Mouse (Mus musculus) heart, embryonic 13.5 days (tissue): ENCODE results near the gene Pik3cd. TPM values are rescaled to one million over a fixed set of nuclear protein-coding genes. Genes with fewer than 3 reads are reported as not detected.
A peak's percentile ranks its signal among the peaks of the same experiment; 100 is the strongest.
"Not testable (repeated sequence)": the region's sequence is repeated elsewhere in the genome, so short reads cannot be mapped to it uniquely, and the experiment has no call there.

Source experiments
- ATAC-seq: fragments of 200-750 bp; cut with Nextera tagmentation; 2 replicates; pipeline ENCODE4 v1.8.0; 2017; ENCODE audit warnings: moderate TSS enrichment; ENCODE audit not compliant: insufficient number of reproducible peaks, low FRiP score, low TSS enrichment; ENCODE audit errors: extremely low read depth
- H3K27ac ChIP-seq: fragments of 300-500 bp; sonication (generic); replicated peaks from 2 replicates; pipeline ENCODE4 v1.5.1; 2015; ENCODE audit warnings: moderate library complexity, mild to moderate bottlenecking, inconsistent platforms
- H3K27me3 ChIP-seq: fragments of 300-500 bp; sonication (generic); replicated peaks from 2 replicates; pipeline ENCODE4 v1.6.1; 2015; ENCODE audit warnings: mild to moderate bottlenecking, inconsistent platforms
- H3K36me3 ChIP-seq: fragments of 300-500 bp; sonication (generic); 2 replicates; pipeline ENCODE4 v1.6.1; 2015; ENCODE audit warnings: mild to moderate bottlenecking, inconsistent platforms
- H3K4me1 ChIP-seq: fragments of 300-500 bp; sonication (generic); 2 replicates; pipeline ENCODE4 v1.6.1; 2015; ENCODE audit warnings: inconsistent platforms
- H3K4me2 ChIP-seq: fragments of 300-500 bp; sonication (generic); 2 replicates; pipeline ENCODE4 v1.6.1; 2015; ENCODE audit warnings: inconsistent platforms, mild to moderate bottlenecking, moderate library complexity
- H3K4me3 ChIP-seq: fragments of 300-500 bp; sonication (generic); 2 replicates; pipeline ENCODE4 v1.5.1; 2015; ENCODE audit warnings: moderate library complexity, mild to moderate bottlenecking, inconsistent platforms
- H3K9ac ChIP-seq: fragments of 300-500 bp; sonication (generic); 2 replicates; pipeline ENCODE4 v1.6.1; 2015; ENCODE audit warnings: inconsistent platforms, mild to moderate bottlenecking, moderate library complexity
- H3K9me3 ChIP-seq: fragments of 300-500 bp; sonication (generic); 2 replicates; pipeline ENCODE4 v1.6.1; 2016; ENCODE audit warnings: inconsistent platforms
- WGBS: fragments of 180-500 bp; shearing (Covaris S2); methylation state at CpG from one replicate; pipeline ENCODE4 v1.1.7; 2015; ENCODE audit warnings: mixed read lengths; 5-methylcytosine and 5-hydroxymethylcytosine counted together
- polyA plus RNA-seq: library from polyadenylated mRNA; unstranded; fragments of >200 nt; fragmentation: Nextera tagmentation; extraction: Ambion mirVana; gene quantifications from 2 replicates; pipeline ENCODE4 v1.2.1, GENCODE M21; 2015

Pik3cd gene
- 3.0 and 3.1 TPM in 2 replicates for polyA plus RNA-seq

DNA sequence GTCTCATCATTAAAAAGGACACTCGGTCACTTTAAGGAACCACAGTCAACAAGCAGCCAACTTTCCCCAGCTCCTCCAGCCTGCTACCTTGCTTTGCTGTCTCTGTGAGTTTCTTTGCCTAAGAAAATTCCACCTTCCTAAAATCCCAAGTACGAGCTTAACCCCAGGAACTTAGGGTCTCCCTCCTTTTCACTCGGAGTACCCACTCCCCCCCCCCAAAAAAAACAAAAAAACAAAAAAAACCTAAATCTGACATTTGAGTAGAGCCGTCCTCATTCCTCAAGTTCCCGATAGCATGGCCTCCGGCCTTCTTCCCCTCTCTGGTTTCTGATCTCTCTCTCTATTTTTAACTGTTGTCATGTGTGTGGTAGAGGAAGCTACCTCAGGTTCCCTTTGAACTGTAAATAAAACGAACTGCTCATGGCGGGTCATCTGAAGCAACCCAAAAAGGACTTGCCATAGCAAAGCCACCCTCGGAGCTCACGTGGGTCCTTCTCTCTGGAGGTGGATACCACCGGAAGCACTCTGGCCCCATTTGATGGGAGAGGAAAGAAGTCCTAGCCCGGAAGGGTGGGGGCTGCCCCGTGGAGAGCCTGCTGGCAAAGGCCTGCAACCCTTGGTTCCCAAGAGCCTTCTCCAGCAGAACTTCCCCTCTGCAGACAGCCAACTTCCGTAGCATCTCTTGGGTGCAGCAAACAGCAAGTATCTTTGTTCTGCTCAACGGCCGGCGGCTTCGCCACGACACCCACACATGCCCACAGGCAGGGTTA is at the start of gene Pik3cd:
Pik3cd (minus strand) TSS at position 362 of the 770 bp plus-strand sequence.
- no peaks in the 10 kb centered on the region for H3K36me3 ChIP-seq
- ATAC-seq, result no peak
- H3K27ac ChIP-seq, result no peak within 1 kb of the TSS
- H3K4me1 ChIP-seq, result peaks cover 18% of the 10 kb centered on the region
- H3K4me2 ChIP-seq, result no peak within 1 kb of the TSS
- no peak within 1 kb of the TSS for H3K4me3 ChIP-seq
- WGBS, result 56% methylated on average over 19 of the region's 19 CpGs
- H3K27me3 ChIP-seq, result peaks cover 38% of the 10 kb centered on the region
- H3K9me3 ChIP-seq, result no peaks in the 10 kb centered on the region
- H3K9ac ChIP-seq, result no peak within 1 kb of the TSS

DNA sequence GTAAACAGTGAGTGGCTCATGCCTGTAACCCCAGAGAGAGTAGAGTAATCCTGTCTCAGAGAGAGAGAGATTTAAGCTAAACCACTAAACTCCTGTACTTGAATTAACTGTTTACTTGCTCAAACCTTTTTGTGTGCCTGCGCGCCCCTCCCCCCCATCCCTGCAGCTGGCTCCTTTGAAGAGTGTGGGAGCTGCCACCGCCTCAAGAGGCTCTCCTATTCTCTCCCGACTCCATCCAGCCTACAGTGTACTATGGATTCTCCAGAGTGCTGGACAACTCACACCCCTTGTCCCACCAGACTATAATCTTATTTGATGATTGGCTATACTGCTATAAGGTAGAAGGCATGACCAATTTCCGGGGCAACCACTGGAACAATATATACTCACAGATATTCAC is 48.3 kb upstream of the Pik3cd start:
- Histone ChIP-seq H3K9me3 (no peaks in the 10 kb centered on the region), H3K4me2 (no peak overlapping the region), H3K27me3 (0 out of 2 replicates have a peak, but pooled peaks cover 3% of the 10 kb centered on the region), H3K4me3 (no peak overlapping the region), H3K36me3 (peaks cover 12% of the 10 kb centered on the region), H3K9ac (no peak overlapping the region), H3K27ac (no peak overlapping the region), H3K4me1 (0 out of 2 replicates have a peak, but pooled peaks cover 5% of the 10 kb centered on the region)
- 31% methylated on average over 5 of the region's 5 CpGs for WGBS
- ATAC-seq, result no peak

DNA sequence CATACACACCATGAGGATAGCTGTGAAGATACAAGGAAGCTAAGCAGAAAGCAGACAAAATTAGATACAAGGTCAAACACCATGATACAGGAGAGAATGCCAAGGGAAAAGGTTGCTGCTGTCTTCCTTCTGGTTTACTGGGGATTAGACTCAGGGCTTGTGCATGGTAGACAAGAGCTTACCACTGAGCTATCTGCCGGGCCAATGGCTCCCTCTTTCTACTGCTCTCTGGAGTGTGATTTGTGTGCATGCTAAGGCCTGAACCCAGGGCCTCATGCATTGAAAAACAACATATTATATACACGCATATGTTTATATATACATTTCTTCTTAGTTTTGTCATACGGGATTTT is 47.3 kb upstream of the Pik3cd start:
- H3K27ac ChIP-seq, H3K4me2 ChIP-seq, H3K27me3 ChIP-seq, H3K9ac ChIP-seq, H3K9me3 ChIP-seq, ATAC-seq, H3K4me3 ChIP-seq, H3K4me1 ChIP-seq: not testable (repeated sequence)
- peaks cover 12% of the 10 kb centered on the region for H3K36me3 ChIP-seq
- WGBS, result 86% methylated on average over 3 of the region's 3 CpGs

DNA sequence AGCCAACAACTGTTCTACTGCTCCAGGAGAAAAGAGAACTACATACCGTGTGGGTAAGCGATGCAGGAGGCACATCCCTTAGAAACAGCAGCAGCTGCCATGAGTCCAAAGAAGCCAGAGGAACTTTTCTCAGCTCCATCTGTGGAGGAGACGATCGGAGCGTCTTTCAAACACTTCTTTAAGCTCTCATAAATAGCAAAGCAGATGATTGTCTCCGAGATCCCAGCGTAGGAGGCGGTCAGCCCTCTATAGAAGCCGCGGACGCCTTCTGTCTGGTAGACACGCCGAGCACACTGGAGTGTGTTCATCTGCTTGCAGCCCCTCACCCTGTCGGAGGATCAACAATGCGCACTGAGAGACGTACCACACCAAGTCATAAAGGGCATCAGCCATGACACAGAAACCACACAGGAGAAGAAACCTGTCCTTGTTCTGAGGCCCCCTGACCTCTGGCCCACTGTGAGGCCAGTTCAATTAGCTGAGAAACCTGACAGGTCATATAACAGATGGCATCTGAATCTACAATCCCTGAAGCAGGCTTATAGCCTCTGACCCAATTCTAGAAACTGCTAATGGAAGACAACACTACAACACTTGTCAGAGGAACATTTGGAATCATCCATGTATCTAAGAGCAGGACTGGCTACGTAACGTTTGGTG is 46.8 kb upstream of the Pik3cd start:
- 0 out of 2 replicates have a peak, but pooled peaks cover 3% of the 10 kb centered on the region for H3K27me3 ChIP-seq
- no peak overlapping the region for H3K27ac ChIP-seq
- ATAC-seq, result no peak
- H3K4me2 ChIP-seq, result no peak overlapping the region
- no peak overlapping the region for H3K9ac ChIP-seq
- no peak overlapping the region for H3K4me3 ChIP-seq
- WGBS, result 89% methylated on average over 18 of the region's 18 CpGs
- 0 out of 2 replicates have a peak, but pooled peaks cover 5% of the 10 kb centered on the region for H3K4me1 ChIP-seq
- no peaks in the 10 kb centered on the region for H3K9me3 ChIP-seq
- H3K36me3 ChIP-seq, result peaks cover 14% of the 10 kb centered on the region

DNA sequence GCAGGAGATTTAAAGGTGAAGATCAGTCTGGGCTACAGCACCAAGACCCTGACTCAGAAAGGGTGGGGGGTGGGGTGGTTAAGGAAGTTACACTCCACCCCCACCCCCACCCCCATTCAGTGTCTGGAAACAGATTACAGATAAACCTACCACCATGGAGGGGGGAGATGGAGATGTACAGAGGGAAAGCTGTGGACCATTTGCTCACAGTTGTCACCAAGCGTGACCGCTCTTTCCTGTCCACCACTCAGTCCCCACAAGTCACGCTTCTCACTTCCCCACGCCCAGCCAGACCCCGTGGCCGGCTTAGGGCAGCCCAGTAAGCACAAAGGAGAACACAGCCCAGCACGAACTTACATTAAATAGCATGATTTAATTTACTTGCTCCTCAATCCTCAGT is 41.7 kb upstream of the Pik3cd start:
- ATAC-seq, result no peak
- no peak overlapping the region for H3K4me3 ChIP-seq
- no peak overlapping the region for H3K9ac ChIP-seq
- H3K4me2 ChIP-seq, result no peak overlapping the region
- H3K36me3 ChIP-seq, result peaks cover 29% of the 10 kb centered on the region
- H3K27me3 ChIP-seq, result no peaks in the 10 kb centered on the region
- H3K27ac ChIP-seq, result no peak overlapping the region
- 66% methylated on average over 7 of the region's 7 CpGs for WGBS
- no peaks in the 10 kb centered on the region for H3K9me3 ChIP-seq
- H3K4me1 ChIP-seq, result no peaks in the 10 kb centered on the region

DNA sequence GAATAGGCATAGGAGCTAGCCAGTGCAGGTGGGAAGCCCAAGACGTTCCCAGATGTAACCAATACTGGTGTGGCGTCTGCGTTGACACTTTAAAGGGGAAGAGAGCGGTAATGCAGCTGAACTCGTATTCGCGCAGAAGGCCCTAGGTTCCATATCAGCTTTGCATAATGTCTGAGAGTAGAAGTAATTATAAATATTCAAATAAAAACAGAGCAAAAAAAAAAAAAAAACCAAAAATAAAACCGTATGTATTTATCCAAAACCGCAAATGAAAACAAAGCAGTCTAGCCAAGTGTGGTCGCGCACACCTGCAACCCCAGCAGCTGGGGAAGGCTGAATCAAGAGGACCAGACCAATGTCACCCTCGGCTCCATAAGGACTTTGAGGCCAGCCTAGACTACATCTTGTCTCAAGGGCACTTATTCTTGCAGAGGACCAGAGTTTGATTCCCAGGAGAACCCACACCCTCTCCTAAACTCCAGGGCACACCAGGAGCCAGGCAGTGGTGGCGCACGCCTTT is 39.7 kb upstream of the Pik3cd start:
- H3K4me2 ChIP-seq, result no peak overlapping the region
- H3K27me3 ChIP-seq, result no peaks in the 10 kb centered on the region
- H3K4me3 ChIP-seq, result no peak overlapping the region
- H3K27ac ChIP-seq, result no peak overlapping the region
- H3K9ac ChIP-seq, result no peak overlapping the region
- peaks cover 25% of the 10 kb centered on the region for H3K36me3 ChIP-seq
- 90% methylated on average over 14 of the region's 14 CpGs for WGBS
- ATAC-seq, result no peak
- H3K4me1 ChIP-seq, result peaks cover 2% of the 10 kb centered on the region
- no peaks in the 10 kb centered on the region for H3K9me3 ChIP-seq

DNA sequence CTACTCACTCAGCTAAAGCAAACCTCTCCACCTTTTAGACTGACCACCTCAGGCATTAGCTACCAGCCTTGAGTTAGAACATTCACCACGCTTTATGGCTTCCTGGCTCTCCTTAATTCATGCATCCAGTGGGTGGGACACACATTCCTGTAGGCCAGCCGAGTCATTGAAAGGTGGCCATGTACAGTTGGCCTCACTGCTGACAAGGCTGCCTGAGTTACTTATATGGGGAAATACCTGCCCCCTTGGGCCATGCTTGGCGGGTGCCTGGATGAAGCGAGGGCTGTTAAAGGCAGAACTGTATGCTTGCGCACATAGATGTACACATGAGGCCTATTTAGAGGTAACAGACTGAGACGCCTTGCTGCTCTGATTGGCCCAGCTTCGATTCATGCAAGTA is 37.9 kb upstream of the Pik3cd start:
- no peak for ATAC-seq
- no peak overlapping the region for H3K9ac ChIP-seq
- H3K4me2 ChIP-seq, result no peak overlapping the region
- H3K36me3 ChIP-seq, result peaks cover 20% of the 10 kb centered on the region
- H3K4me3 ChIP-seq, result no peak overlapping the region
- 77% methylated on average over 7 of the region's 7 CpGs for WGBS
- no peak overlapping the region for H3K27ac ChIP-seq
- H3K4me1 ChIP-seq, result peaks cover 20% of the 10 kb centered on the region
- no peaks in the 10 kb centered on the region for H3K9me3 ChIP-seq
- H3K27me3 ChIP-seq, result no peaks in the 10 kb centered on the region

DNA sequence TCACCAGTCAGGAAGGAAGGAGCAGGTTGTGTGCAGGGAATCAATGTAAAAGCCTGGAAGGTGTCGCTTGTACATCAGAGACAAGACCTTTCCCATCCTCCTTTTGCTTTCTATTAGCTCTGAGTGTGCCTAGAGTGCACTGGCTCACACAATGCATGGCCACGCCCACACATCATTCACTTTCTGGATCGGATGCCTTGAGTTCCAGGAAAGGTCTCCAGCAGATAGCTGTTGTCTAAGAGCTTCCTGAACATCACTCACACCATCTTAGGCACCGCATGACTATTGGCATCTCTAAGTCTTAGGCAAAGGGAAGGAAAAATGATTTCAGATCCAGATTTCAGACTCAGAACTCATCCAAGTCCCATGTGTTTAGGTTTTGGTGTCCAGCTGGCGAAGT is 37.1 kb upstream of the Pik3cd start:
- 69% methylated on average over 5 of the region's 5 CpGs for WGBS
- Histone ChIP-seq H3K4me2 (no peak overlapping the region), H3K36me3 (peaks cover 15% of the 10 kb centered on the region), H3K27me3 (no peaks in the 10 kb centered on the region), H3K9ac (no peak overlapping the region), H3K4me3 (no peak overlapping the region), H3K27ac (no peak overlapping the region), H3K9me3 (no peaks in the 10 kb centered on the region), H3K4me1 (peaks cover 28% of the 10 kb centered on the region)
- ATAC-seq, result no peak

DNA sequence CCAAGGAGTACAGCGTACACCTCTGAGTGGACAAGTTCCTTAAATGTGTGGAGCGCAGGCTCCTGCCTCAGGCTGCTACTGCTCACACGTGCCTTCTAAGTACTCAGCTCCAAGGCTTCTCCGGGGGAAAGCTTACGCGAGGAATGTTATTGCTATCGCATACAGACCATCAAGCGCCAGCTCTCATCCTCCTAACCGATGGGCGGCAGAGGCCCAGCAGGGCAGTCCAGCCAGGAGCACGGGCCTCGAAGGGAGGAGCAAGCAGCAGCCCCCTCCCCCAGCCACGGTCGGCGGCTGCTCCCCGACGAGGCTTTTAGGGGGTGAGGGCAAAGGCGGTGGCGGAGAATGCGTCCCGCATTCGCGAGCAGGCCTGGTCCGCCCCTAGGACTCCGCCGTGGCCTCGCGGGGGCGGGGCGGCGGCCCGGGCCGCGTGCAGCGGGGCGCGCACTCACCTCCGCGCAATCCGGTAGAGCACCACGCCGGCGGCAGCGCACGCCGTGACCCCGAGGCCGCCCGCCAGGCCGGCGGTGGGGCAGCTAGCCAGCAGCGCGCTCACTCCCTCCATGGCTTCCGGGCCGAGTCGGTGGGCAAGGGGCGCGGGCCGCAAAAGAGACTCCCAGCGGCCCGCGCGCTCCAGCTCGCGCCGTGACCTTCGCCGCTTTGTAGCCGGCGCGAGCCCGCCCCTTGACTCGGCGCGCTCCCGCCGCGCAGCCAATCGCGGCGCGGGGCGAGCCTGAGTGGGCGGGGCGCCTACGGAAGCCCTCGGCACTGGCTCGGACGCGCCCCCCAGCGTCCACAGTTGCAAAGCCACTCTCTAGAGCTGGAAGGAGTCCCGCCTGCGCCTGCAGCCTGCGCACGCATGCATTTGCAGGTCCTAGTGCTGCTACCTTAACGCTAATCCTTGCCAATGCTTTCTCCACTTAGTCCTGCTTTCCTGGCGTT is 35.3 kb upstream of the Pik3cd start, which contains the start of gene Tmem201:
Tmem201 (minus strand) TSS at position 662 of the 942 bp plus-strand sequence.
- Histone ChIP-seq H3K27me3 (no peaks in the 10 kb centered on the region), H3K4me2 (peak within 1 kb of the TSS; percentile 97), H3K36me3 (peaks cover 6% of the 10 kb centered on the region; the same call in 1 of the 2 replicates), H3K4me1 (peaks cover 46% of the 10 kb centered on the region), H3K27ac (peak within 1 kb of the TSS; percentile 84), H3K9ac (peak within 1 kb of the TSS; percentile 97), H3K4me3 (peak within 1 kb of the TSS; percentile 91), H3K9me3 (no peaks in the 10 kb centered on the region)
- ATAC-seq, result peak; percentile 84
- WGBS, result under 1% methylated on average over 95 of the region's 97 CpGs

DNA sequence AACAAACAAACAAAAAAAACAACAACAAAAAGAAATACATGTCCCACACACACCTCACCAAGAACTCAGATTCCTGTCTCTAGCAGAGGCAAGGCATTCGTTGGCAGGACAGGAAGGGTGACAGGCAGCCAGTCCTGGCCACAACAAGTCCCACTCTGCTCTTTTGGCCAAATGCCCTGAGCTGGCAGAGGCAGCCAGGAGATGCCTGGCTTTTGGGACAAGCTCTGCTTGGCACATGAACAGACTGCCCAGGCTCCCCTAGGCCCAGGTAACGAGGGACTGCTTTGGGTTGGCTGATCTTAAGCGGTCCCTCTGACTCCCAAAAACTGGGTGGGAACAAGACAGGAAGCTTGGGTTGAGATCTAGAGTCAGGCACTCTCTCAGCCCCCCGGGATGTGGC is 34.2 kb upstream of the Pik3cd start:
- peak overlapping the region; percentile 97 for H3K9ac ChIP-seq
- peaks cover 6% of the 10 kb centered on the region; the same call in 1 of the 2 replicates for H3K36me3 ChIP-seq
- WGBS, result 32% methylated on average over 4 of the region's 4 CpGs
- no peaks in the 10 kb centered on the region for H3K9me3 ChIP-seq
- peak overlapping the region; percentile 97 for H3K4me2 ChIP-seq
- ATAC-seq, result no peak
- H3K27ac ChIP-seq, result no peak overlapping the region; the same call in 1 of the 2 replicates
- H3K4me1 ChIP-seq, result peaks cover 57% of the 10 kb centered on the region
- peak overlapping the region; percentile 91 for H3K4me3 ChIP-seq
- H3K27me3 ChIP-seq, result no peaks in the 10 kb centered on the region
